Mouse (Mus musculus) myocyte (in vitro differentiated cells): ENCODE measurements around the gene Wwc1. TPM values are rescaled to one million over a fixed set of nuclear protein-coding genes. Genes with fewer than 3 reads are reported as not detected.

Experiments
- H3K27me3 ChIP-seq: one replicate; pipeline ENCODE4 v1.6.1; 2011; ENCODE audit not compliant: control insufficient read depth, insufficient read depth, insufficient read length
- H3K36me3 ChIP-seq: one replicate; pipeline ENCODE4 v1.6.1; 2011; ENCODE audit not compliant: control insufficient read depth, insufficient read depth
- H3K4me2 ChIP-seq: one replicate; pipeline ENCODE4 v1.6.1; 2011; ENCODE audit warnings: low read depth, control low read depth
- H3K4me3 ChIP-seq: one replicate; pipeline ENCODE4 v1.5.1; 2011; ENCODE audit warnings: mild to moderate bottlenecking, control low read depth, moderate library complexity
- H3K79me2 ChIP-seq: one replicate; pipeline ENCODE4 v1.6.1; 2011; ENCODE audit not compliant: control insufficient read depth, insufficient read depth
- H3ac ChIP-seq: one replicate; pipeline ENCODE4 v1.6.1; 2011; ENCODE audit not compliant: control insufficient read depth, insufficient read length
- CEBPB ChIP-seq: IDR thresholded peaks from 2 replicates; pipeline ENCODE4 v1.6.1; 2011; ENCODE audit warnings: mild to moderate bottlenecking, moderate library complexity; ENCODE audit not compliant: poor library complexity, insufficient read depth, severe bottlenecking
- E2F4 ChIP-seq: IDR thresholded peaks from one replicate; pipeline ENCODE4 v1.6.1; 2011; ENCODE audit warnings: mild to moderate bottlenecking, control low read depth, moderate library complexity; ENCODE audit not compliant: insufficient read depth
- MAX ChIP-seq: IDR thresholded peaks from one replicate; pipeline ENCODE4 v1.6.1; 2011; ENCODE audit warnings: low read depth, mild to moderate bottlenecking, control low read depth
- MYOD1 ChIP-seq, 3 experiments: IDR thresholded peaks; one replicate each; pipeline ENCODE4 v1.6.1; 2011; ENCODE audit warnings: control low read depth in 2 of 3, low read depth in 2 of 3, mild to moderate bottlenecking in 2 of 3, moderate library complexity in 1 of 3; ENCODE audit not compliant: insufficient read length in 2 of 3, control insufficient read depth in 1 of 3
- MYOG ChIP-seq, 3 experiments: IDR thresholded peaks; one replicate each; pipeline ENCODE4 v1.6.1; 2011; ENCODE audit warnings: control low read depth in 2 of 3, low read depth in 2 of 3, mild to moderate bottlenecking in 2 of 3; ENCODE audit not compliant: insufficient read length in 2 of 3, control insufficient read depth in 1 of 3, insufficient read depth in 1 of 3
- POLR2A ChIP-seq: IDR thresholded peaks from one replicate; pipeline ENCODE4 v1.6.1; 2011; ENCODE audit warnings: low read depth, mild to moderate bottlenecking, control low read depth, moderate library complexity; ENCODE audit not compliant: insufficient read length
- POLR2AphosphoS2 ChIP-seq: IDR thresholded peaks from one replicate; pipeline ENCODE4 v1.6.1; 2011; ENCODE audit warnings: low read depth, control low read depth; ENCODE audit not compliant: insufficient read length
- REST ChIP-seq: IDR thresholded peaks from one replicate; pipeline ENCODE4 v1.6.1; 2011; ENCODE audit warnings: mild to moderate bottlenecking, control low read depth, moderate library complexity; ENCODE audit not compliant: insufficient read depth, insufficient read length
- SRF ChIP-seq: IDR thresholded peaks from one replicate; pipeline ENCODE4 v1.6.1; 2011; ENCODE audit warnings: low read depth; ENCODE audit not compliant: control insufficient read depth, insufficient read length
- TCF12 ChIP-seq: IDR thresholded peaks from one replicate; pipeline ENCODE4 v1.6.1; 2011; ENCODE audit warnings: mild to moderate bottlenecking, control low read depth; ENCODE audit not compliant: poor library complexity, insufficient read depth, severe bottlenecking
- TCF3 ChIP-seq: IDR thresholded peaks from one replicate; pipeline ENCODE4 v1.6.1; 2011; ENCODE audit warnings: low read depth, control low read depth; ENCODE audit not compliant: insufficient read length
- USF1 ChIP-seq: IDR thresholded peaks from one replicate; pipeline ENCODE4 v1.6.1; 2011; ENCODE audit warnings: low read depth, mild to moderate bottlenecking, control low read depth, moderate library complexity
- polyA plus RNA-seq: library from polyadenylated mRNA; unstranded; fragments of >200 nt; fragmentation: generic; extraction: Trizol; gene quantifications from one replicate; pipeline ENCODE4 v1.2.1, GENCODE M21; 2012; ENCODE audit warnings: missing spikeins

Gene Wwc1
- polyA plus RNA-seq, 1 experiment, result 1.2 TPM

- TF ChIP-seq SRF (no peak), MYOG (IDR thresholded peaks at IDR 0.05; ENCODE audit: control insufficient read depth in 1 of 3, insufficient read depth in 1 of 3, insufficient read length in 2 of 3, low read depth in 2 of 3) (no peak), TCF3 (no peak), CEBPB (no peak), USF1 (no peak), REST (no peak), MYOD1 (IDR thresholded peaks at IDR 0.05; ENCODE audit: control insufficient read depth in 1 of 3, insufficient read length in 2 of 3, low read depth in 2 of 3) (no peak), POLR2A (no peak), TCF12 (no peak)
- Histone ChIP-seq H3K79me2 (no peaks in the 10 kb centered on the region), H3K4me2 (no peak overlapping the region), H3K36me3 (no peaks in the 10 kb centered on the region), H3ac (no peak overlapping the region), H3K4me3 (no peak overlapping the region), H3K27me3 (no peaks in the 10 kb centered on the region)
Observed at GRCm38 (mm10) chr11:35950466-35950865, 29.9 kb downstream of the Wwc1 start.

GRCm38 (mm10) chr11:35950011-35950410 lies 30.3 kb downstream of the Wwc1 start:
- TF ChIP-seq REST (no peak), MAX (no peak), TCF12 (no peak), USF1 (no peak), MYOG (IDR thresholded peaks at IDR 0.05; ENCODE audit: control insufficient read depth in 1 of 3, insufficient read depth in 1 of 3, insufficient read length in 2 of 3, low read depth in 2 of 3) (no peak), POLR2A (no peak), TCF3 (no peak), E2F4 (no peak), SRF (no peak), POLR2AphosphoS2 (no peak), MYOD1 (IDR thresholded peaks at IDR 0.05; ENCODE audit: control insufficient read depth in 1 of 3, insufficient read length in 2 of 3, low read depth in 2 of 3) (no peak)

GRCm38 (mm10) chr11:35948457-35948881 lies 31.9 kb downstream of the Wwc1 start:
- Histone ChIP-seq H3K36me3 (no peaks in the 10 kb centered on the region), H3K4me3 (no peak overlapping the region), H3ac (no peak overlapping the region), H3K79me2 (no peaks in the 10 kb centered on the region), H3K4me2 (no peak overlapping the region), H3K27me3 (no peaks in the 10 kb centered on the region)
- no peak for TF ChIP-seq USF1
- no peak for TF ChIP-seq MYOD1 (IDR thresholded peaks at IDR 0.05; ENCODE audit: control insufficient read depth in 1 of 3, insufficient read length in 2 of 3, low read depth in 2 of 3)
- no peak for TF ChIP-seq MYOG (IDR thresholded peaks at IDR 0.05; ENCODE audit: control insufficient read depth in 1 of 3, insufficient read depth in 1 of 3, insufficient read length in 2 of 3, low read depth in 2 of 3)
- TF ChIP-seq MAX, result no peak
- TF ChIP-seq POLR2AphosphoS2, result no peak
- TF ChIP-seq TCF3, result no peak
- no peak for TF ChIP-seq POLR2A
- TF ChIP-seq CEBPB, result no peak
- TF ChIP-seq E2F4, result no peak
- no peak for TF ChIP-seq SRF
- TF ChIP-seq TCF12, result no peak
- no peak for TF ChIP-seq REST

More at GRCm38 (mm10) chr11:35950011-35950410, 30.3 kb downstream of the Wwc1 start:
- H3K36me3 ChIP-seq, result no peaks in the 10 kb centered on the region
- H3K27me3 ChIP-seq, result no peaks in the 10 kb centered on the region
- H3K79me2 ChIP-seq, result no peaks in the 10 kb centered on the region
- H3ac ChIP-seq, result no peak overlapping the region
- no peak overlapping the region for H3K4me3 ChIP-seq
- no peak overlapping the region for H3K4me2 ChIP-seq

GRCm38 (mm10) chr11:35947944-35948343 lies 32.4 kb downstream of the Wwc1 start:
- no peak overlapping the region for H3K4me3 ChIP-seq
- H3K36me3 ChIP-seq, result no peaks in the 10 kb centered on the region
- H3K79me2 ChIP-seq, result no peaks in the 10 kb centered on the region
- no peak overlapping the region for H3ac ChIP-seq
- TF ChIP-seq TCF12 (no peak), CEBPB (no peak), USF1 (no peak), POLR2AphosphoS2 (no peak), SRF (no peak), MYOG (IDR thresholded peaks at IDR 0.05; ENCODE audit: control insufficient read depth in 1 of 3, insufficient read depth in 1 of 3, insufficient read length in 2 of 3, low read depth in 2 of 3) (no peak), E2F4 (no peak), MAX (no peak), TCF3 (no peak)
- no peak overlapping the region for H3K4me2 ChIP-seq
- no peaks in the 10 kb centered on the region for H3K27me3 ChIP-seq

GRCm38 (mm10) chr11:35945187-35945586 lies 35.1 kb downstream of the Wwc1 start:
- TF ChIP-seq REST (no peak), TCF3 (no peak), E2F4 (no peak), CEBPB (no peak), POLR2A (no peak), SRF (no peak), MYOD1 (IDR thresholded peaks at IDR 0.05; ENCODE audit: control insufficient read depth in 1 of 3, insufficient read length in 2 of 3, low read depth in 2 of 3) (no peak), MYOG (IDR thresholded peaks at IDR 0.05; ENCODE audit: control insufficient read depth in 1 of 3, insufficient read depth in 1 of 3, insufficient read length in 2 of 3, low read depth in 2 of 3) (no peak), POLR2AphosphoS2 (no peak), TCF12 (no peak), USF1 (no peak), MAX (no peak)
- no peaks in the 10 kb centered on the region for H3K79me2 ChIP-seq
- no peak overlapping the region for H3K4me3 ChIP-seq
- no peaks in the 10 kb centered on the region for H3K27me3 ChIP-seq
- no peak overlapping the region for H3ac ChIP-seq
- H3K4me2 ChIP-seq, result no peak overlapping the region
- no peaks in the 10 kb centered on the region for H3K36me3 ChIP-seq
